Mouse (Mus musculus) lung, adult 2 months (tissue): ENCODE data around the gene Bptf.

Experiments
- CTCF ChIP-seq: fragments of 200-500 bp; IDR thresholded peaks from 2 replicates; pipeline ENCODE4 v1.5.1; 2011; ENCODE audit warnings: mild to moderate bottlenecking, low read length, control low read depth; ENCODE audit not compliant: insufficient read depth
- POLR2A ChIP-seq: fragments of 200-500 bp; IDR thresholded peaks from 2 replicates; pipeline ENCODE4 v1.6.1; 2011; ENCODE audit warnings: low read depth, mild to moderate bottlenecking, control low read depth, low read length, borderline replicate concordance; ENCODE audit errors: extremely low read depth

DNA sequence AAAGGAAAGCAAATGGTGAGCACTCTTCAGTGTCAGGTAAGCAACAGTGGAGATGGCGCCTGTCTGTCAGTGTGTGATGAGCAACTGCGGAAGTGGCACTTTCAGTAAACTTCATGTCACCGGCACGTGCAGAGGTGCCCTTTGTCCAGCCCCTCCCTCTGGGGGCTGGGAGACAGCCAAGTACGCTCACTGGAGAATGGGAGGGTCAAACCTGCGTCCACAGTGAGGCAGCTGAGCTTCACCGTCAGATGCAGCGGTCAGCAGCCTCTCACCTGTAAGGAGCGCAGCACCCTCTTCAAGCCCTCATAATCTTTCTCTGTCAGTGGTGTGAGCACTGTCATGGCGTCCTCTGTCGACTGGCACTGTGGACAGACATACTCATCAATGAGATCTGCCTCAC, 88.6 kb downstream of the Bptf start:
- TF ChIP-seq CTCF (no peak), POLR2A (no peak)
